Mouse (Mus musculus) lung, postnatal 0 days (tissue): Measurements from ENCODE around the gene Gm11444.

ENCODE experiments used
- CTCF ChIP-seq: IDR thresholded peaks from 2 replicates; pipeline ENCODE4 v1.5.1; 2016; ENCODE audit warnings: antibody characterized with exemption, mild to moderate bottlenecking
- EP300 ChIP-seq: IDR thresholded peaks from 2 replicates; pipeline ENCODE4 v1.6.1; 2016; ENCODE audit warnings: antibody characterized with exemption, mild to moderate bottlenecking, control low read depth

DNA sequence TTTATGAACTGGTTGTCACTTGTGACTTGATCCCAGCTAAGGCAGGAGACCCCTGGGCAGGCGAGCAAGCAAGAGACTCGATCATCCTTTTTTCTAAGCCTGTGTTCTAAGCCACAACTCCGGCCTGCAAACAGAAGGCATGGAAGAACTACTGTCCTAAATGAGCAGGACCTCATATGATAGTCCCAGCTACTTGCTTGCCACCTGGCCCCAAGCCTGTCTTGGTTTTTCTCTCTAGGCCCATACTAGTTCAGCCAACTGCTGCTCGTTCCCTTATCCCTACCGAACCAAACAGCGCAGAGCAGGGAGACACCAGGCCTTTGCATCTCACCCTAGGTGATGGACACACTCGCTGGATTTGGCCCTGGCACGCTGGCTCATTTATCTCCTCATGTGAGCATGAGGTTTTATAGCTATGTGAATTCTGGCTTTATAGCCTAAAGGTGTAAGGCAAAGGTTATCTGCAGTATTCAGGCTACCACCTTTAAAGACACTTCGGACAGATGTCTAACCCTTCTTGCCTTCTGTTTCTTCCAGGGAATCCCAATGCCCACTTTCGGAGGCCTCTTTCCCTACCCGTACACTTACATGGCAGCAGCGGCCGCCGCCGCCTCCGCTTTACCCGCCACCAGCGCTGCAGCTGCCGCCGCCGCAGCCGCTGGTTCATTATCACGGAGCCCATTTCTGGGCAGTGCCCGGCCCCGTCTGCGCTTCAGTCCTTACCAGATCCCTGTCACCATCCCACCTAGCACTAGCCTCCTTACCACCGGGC, 9.9 kb downstream of the Gm11444 start:
- no peak for TF ChIP-seq EP300
- no peak for TF ChIP-seq CTCF
